Mouse (Mus musculus): ENCODE results near the gene Nbea. TPM values are rescaled to one million over a fixed set of nuclear protein-coding genes. Genes with fewer than 3 reads are reported as not detected.

Gene Nbea
- total RNA-seq, 1 experiment from 2014 or later = 4.3 TPM

DNA sequence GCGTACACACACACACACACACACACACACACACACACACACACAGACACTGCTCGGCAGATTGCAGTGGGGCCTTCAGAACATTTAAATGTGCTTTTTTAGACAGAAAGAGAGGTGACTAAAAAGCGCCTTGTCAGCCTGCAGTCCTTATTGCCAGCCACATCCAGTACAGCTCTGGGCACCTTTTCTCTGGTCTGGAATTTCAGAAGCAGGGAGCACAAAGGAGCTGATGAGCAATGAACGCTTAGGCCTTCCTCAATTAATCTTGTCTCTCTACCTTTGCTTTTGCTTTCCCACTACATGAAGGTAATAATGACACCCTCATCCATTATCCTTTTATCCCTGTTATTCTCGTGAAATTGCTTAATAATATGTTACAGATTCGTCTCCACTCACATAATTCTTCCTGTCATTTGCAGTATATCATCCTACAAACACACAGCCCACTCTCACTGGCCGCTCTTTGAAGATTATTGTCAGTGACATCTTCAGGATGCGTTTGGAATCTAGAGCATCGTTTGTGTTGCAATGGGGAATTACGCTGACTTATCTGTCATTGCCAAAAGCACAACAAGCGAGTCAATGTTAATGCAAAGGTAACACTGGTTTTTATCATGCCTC, 432.9 kb downstream of the Nbea start:
- ATAC-seq (replicated peaks in 1 of 2; ENCODE audit: insufficient read depth in 1 of 2, low FRiP score in 2 of 2, low TSS enrichment in 1 of 2, low read depth in 1 of 2, poor library complexity in 2 of 2, severe bottlenecking in 2 of 2) = no peak

DNA sequence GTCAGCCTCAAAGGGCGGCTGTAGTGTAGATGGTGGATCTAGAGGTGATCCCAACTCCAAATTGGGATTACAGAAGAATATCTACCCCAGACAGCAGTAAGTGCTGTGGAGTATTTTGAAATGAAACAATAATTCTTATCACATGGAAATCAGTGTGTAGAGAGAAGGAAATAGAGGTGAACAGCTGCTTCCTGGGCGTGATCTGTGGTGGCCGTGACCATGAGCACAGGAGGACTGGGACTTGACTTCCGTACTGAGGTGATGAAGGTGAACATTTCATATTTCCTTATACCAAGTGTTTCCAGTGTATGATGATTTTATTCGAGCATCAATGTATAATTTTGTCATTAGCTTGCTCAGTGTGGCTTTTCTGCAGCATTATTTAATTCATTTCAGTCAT, 439.6 kb downstream of the Nbea start:
- peak; percentile 97 to 99 for ATAC-seq (replicated peaks in 1 of 2; ENCODE audit: insufficient read depth in 1 of 2, low FRiP score in 2 of 2, low TSS enrichment in 1 of 2, low read depth in 1 of 2, poor library complexity in 2 of 2, severe bottlenecking in 2 of 2)

DNA sequence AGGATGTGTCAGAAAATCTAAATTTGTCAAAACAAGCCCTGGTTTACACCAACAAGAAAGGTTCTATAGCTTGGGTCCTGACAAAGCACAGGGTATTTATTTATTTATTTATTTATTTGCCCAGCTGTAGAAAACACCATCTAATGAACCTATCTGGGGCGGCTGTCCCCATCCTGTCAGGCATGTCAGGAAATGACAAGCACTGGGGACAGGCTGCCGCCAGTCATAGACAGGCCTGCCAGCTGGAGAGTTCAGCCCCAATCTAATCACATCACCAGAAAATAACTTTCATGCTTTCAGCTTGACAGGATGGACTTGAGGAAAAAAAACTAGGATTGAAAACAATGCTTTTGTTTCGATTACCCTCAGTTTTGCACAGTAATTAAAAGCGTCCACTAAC, 440.8 kb downstream of the Nbea start:
- no peak for ATAC-seq (replicated peaks in 1 of 2; ENCODE audit: insufficient read depth in 1 of 2, low FRiP score in 2 of 2, low TSS enrichment in 1 of 2, low read depth in 1 of 2, poor library complexity in 2 of 2, severe bottlenecking in 2 of 2)

DNA sequence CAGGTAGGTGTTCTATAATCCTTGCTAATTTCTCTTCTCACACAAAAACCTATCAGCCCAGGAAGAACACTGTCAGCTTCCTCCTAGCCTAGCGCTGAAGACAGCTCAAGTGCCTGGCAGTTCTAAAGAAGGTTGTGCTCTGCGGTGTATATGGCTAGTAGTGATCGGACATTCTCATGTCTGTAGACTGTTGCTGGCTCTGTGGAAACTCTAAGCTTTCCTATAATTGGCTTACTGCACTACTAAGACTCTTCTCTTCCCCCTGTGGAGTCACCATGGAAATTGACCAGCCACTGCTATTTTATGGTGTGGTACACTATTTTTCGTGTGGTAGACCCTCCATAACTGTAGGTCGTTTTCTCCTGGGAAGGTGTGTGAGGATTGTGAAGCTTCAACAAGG, 441.3 kb downstream of the Nbea start:
- ATAC-seq (replicated peaks in 1 of 2; ENCODE audit: insufficient read depth in 1 of 2, low FRiP score in 2 of 2, low TSS enrichment in 1 of 2, low read depth in 1 of 2, poor library complexity in 2 of 2, severe bottlenecking in 2 of 2) = no peak

DNA sequence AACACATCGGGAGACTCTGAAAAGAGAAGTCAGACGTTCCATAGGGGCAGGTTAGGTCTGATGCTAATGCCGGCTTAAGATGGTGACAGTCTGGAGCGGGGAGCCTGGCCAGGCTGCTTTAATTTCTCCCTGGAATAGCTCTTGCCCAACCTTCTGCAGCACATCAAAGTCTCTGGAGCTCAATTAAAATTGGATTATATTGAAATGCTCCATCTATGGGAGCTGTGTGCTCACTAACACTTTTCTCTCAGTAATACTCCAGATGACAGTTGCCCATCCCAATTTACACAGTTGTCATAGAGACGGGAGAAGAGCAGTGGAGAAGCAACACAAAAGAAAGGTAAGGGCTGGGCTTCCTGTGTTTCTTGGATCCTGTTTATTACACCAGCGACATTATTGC, 442.1 kb downstream of the Nbea start:
- no peak for ATAC-seq (replicated peaks in 1 of 2; ENCODE audit: insufficient read depth in 1 of 2, low FRiP score in 2 of 2, low TSS enrichment in 1 of 2, low read depth in 1 of 2, poor library complexity in 2 of 2, severe bottlenecking in 2 of 2)

DNA sequence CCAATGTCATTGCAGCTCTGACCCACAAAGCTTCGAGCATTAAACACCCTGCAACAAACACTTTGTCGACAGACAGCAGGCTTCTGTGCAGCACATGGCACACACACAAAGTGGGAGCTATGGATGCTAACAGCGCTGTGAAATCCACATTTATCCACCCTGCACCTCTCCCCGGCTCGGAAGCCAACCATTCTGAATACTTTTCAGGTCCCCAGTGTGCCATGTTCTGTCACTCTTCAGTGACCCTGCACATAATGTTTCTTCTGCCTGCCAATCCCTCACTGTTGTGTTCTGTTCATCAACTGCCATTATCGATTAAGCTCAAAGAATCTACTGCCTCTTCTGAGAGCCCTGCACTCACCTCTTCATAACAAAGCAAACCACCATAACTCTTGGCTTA, 449.8 kb downstream of the Nbea start:
- ATAC-seq (replicated peaks in 1 of 2; ENCODE audit: insufficient read depth in 1 of 2, low FRiP score in 2 of 2, low TSS enrichment in 1 of 2, low read depth in 1 of 2, poor library complexity in 2 of 2, severe bottlenecking in 2 of 2) = no peak

DNA sequence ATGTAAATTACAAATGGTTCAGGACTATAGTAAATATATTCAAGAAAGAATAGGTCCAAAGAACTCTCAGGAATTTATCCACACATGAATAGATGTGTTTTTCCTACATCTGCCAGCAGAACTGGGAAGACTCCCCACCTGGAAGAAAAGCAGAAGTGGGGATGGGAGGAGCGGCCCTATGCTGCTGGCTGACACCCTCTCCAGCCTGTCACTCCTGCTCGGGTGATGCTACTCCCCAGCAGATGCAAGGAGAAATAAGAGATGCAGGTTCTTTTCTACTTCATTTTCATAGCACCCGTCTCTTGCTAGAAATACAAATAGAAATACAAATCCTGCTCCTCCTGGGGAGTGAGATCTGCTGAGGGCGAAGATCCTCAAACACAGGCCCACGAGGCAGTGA, 453.0 kb downstream of the Nbea start:
- no peak for ATAC-seq (replicated peaks in 1 of 2; ENCODE audit: insufficient read depth in 1 of 2, low FRiP score in 2 of 2, low TSS enrichment in 1 of 2, low read depth in 1 of 2, poor library complexity in 2 of 2, severe bottlenecking in 2 of 2)

DNA sequence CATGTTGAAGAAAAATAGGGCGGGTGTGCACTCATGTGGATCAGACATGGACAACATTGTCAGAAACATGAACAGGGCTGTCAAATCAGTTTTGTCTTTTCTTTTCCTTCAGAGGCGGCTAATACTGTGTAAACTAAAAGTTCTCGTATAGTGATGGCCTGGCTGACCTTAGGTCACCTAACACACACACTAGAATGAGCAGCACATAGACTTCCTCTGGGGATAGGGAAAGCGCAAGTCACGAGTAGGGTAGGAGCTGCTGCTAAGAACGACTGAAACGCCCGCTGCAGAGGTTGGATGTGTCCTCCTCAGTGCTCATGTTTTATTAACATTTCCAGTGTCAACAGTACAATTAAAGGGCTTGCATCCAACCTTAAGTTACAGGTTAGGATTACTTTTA, 453.4 kb downstream of the Nbea start:
- ATAC-seq (replicated peaks in 1 of 2; ENCODE audit: insufficient read depth in 1 of 2, low FRiP score in 2 of 2, low TSS enrichment in 1 of 2, low read depth in 1 of 2, poor library complexity in 2 of 2, severe bottlenecking in 2 of 2) = no peak

DNA sequence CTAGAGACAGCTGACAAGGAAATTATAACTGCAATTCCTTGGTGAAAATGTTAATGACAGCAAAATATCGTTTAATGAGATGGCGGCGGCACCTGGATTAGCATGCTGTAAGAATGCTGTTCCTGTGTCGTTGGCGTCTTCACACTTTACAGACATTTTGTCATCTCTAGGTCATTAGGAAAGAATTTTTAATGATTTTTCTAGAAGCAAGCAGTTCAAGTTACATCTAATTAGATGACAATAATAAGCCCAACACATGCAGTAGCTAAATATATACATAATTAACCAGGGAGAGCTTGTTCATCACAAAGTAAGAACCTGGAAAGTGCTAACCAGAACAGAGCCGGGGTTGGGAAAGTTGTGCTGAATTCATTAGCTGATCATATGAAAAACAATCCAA, 469.2 kb downstream of the Nbea start:
- no peak for ATAC-seq (replicated peaks in 1 of 2; ENCODE audit: insufficient read depth in 1 of 2, low FRiP score in 2 of 2, low TSS enrichment in 1 of 2, low read depth in 1 of 2, poor library complexity in 2 of 2, severe bottlenecking in 2 of 2)

DNA sequence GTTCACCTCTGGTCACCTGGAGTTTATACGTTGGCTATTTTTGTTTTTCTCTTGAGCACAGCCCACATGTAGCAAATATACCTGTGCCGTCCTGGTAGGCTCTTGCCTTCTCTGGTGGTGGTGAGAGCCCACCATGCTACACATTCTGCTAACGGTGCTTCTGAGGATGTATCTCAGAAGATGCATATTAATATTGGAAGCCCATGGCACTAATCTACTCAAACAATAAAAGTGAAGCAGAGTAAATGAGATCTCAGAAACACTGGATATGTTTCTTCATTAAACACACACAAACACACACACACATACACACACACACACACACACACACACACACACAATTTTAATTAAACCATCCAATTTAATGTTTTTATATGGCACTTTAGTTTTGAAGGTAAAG, 469.6 kb downstream of the Nbea start:
- ATAC-seq (replicated peaks in 1 of 2; ENCODE audit: insufficient read depth in 1 of 2, low FRiP score in 2 of 2, low TSS enrichment in 1 of 2, low read depth in 1 of 2, poor library complexity in 2 of 2, severe bottlenecking in 2 of 2) = no peak

DNA sequence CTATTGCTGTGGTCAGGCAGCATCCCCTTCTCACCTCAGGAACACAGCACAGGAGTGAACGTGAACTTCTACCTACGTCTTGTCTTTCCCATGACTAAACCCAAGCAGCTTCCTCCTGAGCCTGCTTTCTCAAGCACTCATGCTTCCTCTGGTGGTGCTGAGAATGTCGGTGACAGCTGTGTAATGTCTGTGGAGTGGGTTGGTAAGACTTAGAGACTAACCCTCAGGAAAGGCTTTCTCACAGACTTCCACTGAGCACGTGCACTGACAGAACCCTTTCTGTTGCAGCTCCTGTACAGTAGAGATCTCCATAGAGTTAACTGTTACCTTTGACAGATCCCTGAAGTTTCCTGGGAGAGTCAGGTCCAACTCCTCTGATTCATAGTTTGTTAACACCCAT, 473.2 kb downstream of the Nbea start:
- no peak for ATAC-seq (replicated peaks in 1 of 2; ENCODE audit: insufficient read depth in 1 of 2, low FRiP score in 2 of 2, low TSS enrichment in 1 of 2, low read depth in 1 of 2, poor library complexity in 2 of 2, severe bottlenecking in 2 of 2)

DNA sequence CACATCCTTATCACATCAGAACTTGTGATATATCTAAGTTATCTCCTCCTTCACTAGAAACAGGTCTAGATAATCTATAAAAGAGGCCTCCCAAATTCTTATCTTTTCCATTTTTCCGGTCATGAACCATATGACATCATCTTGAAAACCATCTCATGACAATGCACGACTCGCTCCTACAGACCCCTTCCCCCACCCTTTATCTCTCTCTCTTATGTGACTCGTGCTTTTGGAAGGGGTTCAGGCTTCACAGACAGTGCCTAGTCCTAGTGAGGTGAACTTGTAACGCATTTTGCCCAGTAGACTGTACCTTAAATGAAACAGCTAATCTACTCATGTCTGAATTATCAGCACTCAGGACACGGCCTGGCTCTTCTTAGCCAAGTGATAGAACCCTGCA, 481.9 kb downstream of the Nbea start:
- ATAC-seq (replicated peaks in 1 of 2; ENCODE audit: insufficient read depth in 1 of 2, low FRiP score in 2 of 2, low TSS enrichment in 1 of 2, low read depth in 1 of 2, poor library complexity in 2 of 2, severe bottlenecking in 2 of 2) = no peak

DNA sequence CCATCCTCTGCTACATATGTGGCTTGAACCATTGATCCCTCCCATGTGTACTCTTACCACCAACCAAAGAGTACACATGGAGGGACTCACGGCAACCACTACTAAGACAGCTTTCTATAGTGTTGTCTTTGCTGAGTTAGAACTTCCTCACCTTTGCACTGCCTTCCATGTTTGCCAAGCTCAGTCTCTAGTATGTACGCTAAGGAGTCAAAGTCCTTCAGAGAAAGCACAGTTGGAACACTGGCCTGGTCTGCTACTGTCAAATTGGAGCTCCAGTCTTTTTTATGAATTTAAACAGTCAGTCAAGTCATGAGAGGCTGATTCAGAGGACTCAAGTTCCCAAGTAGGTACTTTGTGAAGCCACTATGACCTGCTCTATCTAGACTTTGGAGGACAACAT, 486.3 kb downstream of the Nbea start:
- no peak for ATAC-seq (replicated peaks in 1 of 2; ENCODE audit: insufficient read depth in 1 of 2, low FRiP score in 2 of 2, low TSS enrichment in 1 of 2, low read depth in 1 of 2, poor library complexity in 2 of 2, severe bottlenecking in 2 of 2)

DNA sequence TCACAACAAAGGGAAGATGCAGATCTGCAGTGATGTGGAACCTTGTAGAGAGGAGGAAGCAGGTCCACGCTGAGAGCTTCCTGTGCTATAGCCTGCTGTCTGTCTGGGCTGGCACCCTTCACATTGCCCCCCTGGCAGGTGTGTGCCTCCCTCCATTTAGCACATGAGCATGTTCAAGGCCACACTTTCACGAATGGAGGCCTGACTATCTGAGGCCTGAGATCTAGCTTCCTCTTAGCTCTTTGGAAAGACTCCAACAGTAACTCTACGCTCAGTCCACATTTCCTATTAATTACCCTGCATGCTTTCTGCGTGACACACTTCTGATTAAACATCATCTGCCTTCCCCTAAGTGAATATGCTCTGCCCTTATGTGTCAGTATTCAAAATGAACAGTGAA, 490.4 kb downstream of the Nbea start:
- ATAC-seq (replicated peaks in 1 of 2; ENCODE audit: insufficient read depth in 1 of 2, low FRiP score in 2 of 2, low TSS enrichment in 1 of 2, low read depth in 1 of 2, poor library complexity in 2 of 2, severe bottlenecking in 2 of 2) = peak; percentile 65 to 69

DNA sequence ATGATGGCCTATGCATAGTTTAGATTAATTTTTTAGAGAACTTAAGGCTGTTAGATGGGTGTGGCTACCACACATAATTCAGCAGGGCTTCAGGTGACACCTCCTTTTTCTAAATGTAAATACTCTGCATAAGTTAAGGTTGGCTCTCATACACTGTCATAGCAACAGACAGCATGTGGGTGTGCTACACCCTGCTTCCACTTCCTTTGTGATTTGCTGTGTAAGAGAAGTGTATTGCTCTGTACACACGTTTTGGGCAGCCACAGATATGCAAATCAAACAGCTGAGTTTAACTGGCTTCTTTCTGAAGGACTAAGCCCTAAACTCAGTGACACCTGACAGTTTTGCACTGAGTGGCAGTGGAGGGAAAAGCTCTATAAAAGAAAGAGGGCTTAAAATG, 495.4 kb downstream of the Nbea start:
- ATAC-seq (replicated peaks in 1 of 2; ENCODE audit: insufficient read depth in 1 of 2, low FRiP score in 2 of 2, low TSS enrichment in 1 of 2, low read depth in 1 of 2, poor library complexity in 2 of 2, severe bottlenecking in 2 of 2) = no peak

DNA sequence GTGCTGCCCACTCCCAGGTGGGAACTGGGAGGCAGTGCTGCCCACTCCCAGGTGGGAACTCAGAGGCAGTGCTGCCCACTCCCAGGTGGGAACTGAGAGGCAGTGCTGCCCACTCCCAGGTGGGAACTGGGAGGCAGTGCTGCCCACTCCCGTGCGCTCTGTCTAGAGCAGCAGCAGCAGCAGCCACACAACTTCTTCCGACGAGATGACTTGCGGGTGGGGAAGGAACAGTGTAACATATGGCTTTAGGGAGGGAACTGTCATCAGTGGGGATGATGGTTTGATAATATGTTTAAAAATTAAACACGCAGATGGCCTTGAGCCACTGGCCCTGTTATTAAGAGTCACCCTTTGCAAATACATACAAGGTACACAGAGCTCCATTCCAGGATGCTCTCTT, 496.5 kb downstream of the Nbea start:
- ATAC-seq (replicated peaks in 1 of 2; ENCODE audit: insufficient read depth in 1 of 2, low FRiP score in 2 of 2, low TSS enrichment in 1 of 2, low read depth in 1 of 2, poor library complexity in 2 of 2, severe bottlenecking in 2 of 2) = no peak

DNA sequence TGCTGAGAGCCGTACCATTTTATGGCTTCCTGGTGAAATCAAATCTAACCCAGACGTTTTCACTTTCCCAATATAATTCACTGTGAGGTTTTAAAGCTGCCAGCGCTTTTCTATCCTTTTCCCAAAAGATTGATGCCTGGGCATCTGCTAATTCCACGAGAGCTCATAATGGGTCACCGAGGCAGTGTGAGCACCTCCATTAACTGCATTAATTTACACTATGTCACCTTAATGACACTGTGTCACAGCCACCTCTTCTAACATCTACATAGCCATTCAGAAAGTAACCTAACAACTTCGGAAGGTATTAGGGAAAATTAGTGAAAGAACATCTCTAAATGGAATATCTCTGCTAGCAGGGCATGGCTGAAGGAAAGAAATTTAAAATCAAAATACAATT, 497.9 kb downstream of the Nbea start:
- ATAC-seq (replicated peaks in 1 of 2; ENCODE audit: insufficient read depth in 1 of 2, low FRiP score in 2 of 2, low TSS enrichment in 1 of 2, low read depth in 1 of 2, poor library complexity in 2 of 2, severe bottlenecking in 2 of 2) = no peak

DNA sequence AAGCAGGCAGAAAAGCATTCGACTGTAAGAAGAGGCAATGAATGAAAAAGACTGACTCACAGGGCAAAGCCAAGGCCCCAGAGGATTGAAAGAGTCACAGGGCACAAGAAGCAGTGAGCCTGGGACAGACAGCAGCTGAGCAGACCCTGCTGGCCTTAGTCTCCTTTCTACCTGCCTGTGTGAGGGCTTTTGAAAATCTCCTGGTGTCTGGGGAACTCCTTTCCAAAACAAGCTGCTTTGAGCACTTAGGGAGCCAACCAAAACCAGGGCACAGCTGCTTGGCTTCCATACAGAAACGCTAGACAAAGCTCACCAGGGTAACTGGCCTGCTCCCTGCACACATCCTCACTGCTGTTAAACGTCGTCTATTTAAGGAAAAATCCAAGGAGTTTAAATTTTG, 498.6 kb downstream of the Nbea start:
- no peak for ATAC-seq (replicated peaks in 1 of 2; ENCODE audit: insufficient read depth in 1 of 2, low FRiP score in 2 of 2, low TSS enrichment in 1 of 2, low read depth in 1 of 2, poor library complexity in 2 of 2, severe bottlenecking in 2 of 2)

DNA sequence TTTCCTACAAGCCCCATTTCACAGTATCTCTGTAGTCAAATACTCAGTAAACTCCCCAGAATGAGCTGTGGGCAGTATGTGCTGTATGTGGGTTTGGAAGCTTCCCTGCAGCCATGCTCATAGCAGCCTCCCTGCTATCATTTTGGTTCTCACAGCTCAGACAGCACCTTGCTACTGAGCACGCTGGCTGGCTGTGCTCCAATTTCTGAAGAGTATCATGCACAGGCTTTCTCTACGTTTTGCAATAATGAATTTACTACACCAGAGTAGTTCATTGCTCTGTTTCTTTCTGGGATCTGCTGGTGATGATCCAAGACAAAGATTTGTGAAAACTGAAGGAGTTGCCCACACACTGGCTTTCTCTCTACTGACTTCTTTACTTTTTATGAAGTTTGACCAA, 505.8 kb downstream of the Nbea start:
- no peak for ATAC-seq (replicated peaks in 1 of 2; ENCODE audit: insufficient read depth in 1 of 2, low FRiP score in 2 of 2, low TSS enrichment in 1 of 2, low read depth in 1 of 2, poor library complexity in 2 of 2, severe bottlenecking in 2 of 2)

DNA sequence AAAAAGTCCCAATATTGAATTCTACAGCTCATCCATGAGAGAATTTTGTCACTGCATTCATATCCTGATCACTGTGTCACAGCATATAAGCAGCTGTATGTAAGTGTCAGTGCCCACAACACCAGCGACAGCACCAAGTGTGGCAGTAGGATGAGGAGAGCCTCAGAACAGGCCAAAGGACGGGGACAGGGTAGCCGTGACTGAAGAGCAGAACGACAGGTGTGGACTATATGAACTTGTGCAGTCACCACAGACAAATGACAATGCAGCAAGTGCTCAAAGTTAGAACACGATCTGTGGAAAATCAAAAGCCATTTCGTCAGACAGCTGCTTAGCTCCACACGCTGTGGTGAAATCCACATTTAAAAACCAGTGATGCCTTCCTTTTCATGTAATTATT, 509.3 kb downstream of the Nbea start:
- ATAC-seq (replicated peaks in 1 of 2; ENCODE audit: insufficient read depth in 1 of 2, low FRiP score in 2 of 2, low TSS enrichment in 1 of 2, low read depth in 1 of 2, poor library complexity in 2 of 2, severe bottlenecking in 2 of 2) = no peak

Measured in hematopoietic stem cell, adult 5-6 weeks (primary cell).